Mouse (Mus musculus) olfactory bulb, adult 2 months (tissue): ENCODE data around the gene Olfr761. TPM values are rescaled to one million over a fixed set of nuclear protein-coding genes. Genes with fewer than 3 reads are reported as not detected.
"Not testable (repeated sequence)": the region's sequence is repeated elsewhere in the genome, so short reads cannot be mapped to it uniquely, and the experiment has no call there.

Source experiments
- H3K27ac ChIP-seq: fragments of 200-500 bp; 2 replicates; pipeline ENCODE4 v1.5.1; 2012; ENCODE audit warnings: low read depth, low read length; ENCODE audit not compliant: insufficient read depth
- H3K4me1 ChIP-seq: fragments of 200-500 bp; 2 replicates; pipeline ENCODE4 v1.6.1; 2012; ENCODE audit warnings: low read length; ENCODE audit not compliant: control insufficient read depth, insufficient read depth
- H3K4me3 ChIP-seq: fragments of 200-500 bp; 2 replicates; pipeline ENCODE4 v1.5.1; 2012; ENCODE audit warnings: mild to moderate bottlenecking, low read depth, low read length, moderate library complexity; ENCODE audit not compliant: insufficient read depth
- CTCF ChIP-seq: fragments of 200-500 bp; IDR thresholded peaks from 2 replicates; pipeline ENCODE4 v1.5.1; 2012; ENCODE audit warnings: low read depth, mild to moderate bottlenecking, low read length, moderate library complexity; ENCODE audit not compliant: insufficient read depth
- POLR2A ChIP-seq: fragments of 200-500 bp; IDR thresholded peaks from 2 replicates; pipeline ENCODE4 v1.6.1; 2012; ENCODE audit warnings: mild to moderate bottlenecking, low read depth, low read length, moderate library complexity; ENCODE audit not compliant: insufficient read depth
- WGBS: fragments of 180-500 bp; shearing (Covaris S2); methylation state at CpG from one replicate; pipeline ENCODE4 v1.1.7; 2018; 5-methylcytosine and 5-hydroxymethylcytosine counted together
- polyA plus RNA-seq: library from polyadenylated mRNA; stranded (reverse); fragments of >200 nt; gene quantifications from 2 replicates; pipeline ENCODE4 v1.2.4, GENCODE M21; 2012; ENCODE audit warnings: low replicate concordance; ENCODE audit not compliant: missing spikeins, insufficient read depth, insufficient read length

Olfr761 gene
- not detected in 2 replicates for polyA plus RNA-seq

DNA sequence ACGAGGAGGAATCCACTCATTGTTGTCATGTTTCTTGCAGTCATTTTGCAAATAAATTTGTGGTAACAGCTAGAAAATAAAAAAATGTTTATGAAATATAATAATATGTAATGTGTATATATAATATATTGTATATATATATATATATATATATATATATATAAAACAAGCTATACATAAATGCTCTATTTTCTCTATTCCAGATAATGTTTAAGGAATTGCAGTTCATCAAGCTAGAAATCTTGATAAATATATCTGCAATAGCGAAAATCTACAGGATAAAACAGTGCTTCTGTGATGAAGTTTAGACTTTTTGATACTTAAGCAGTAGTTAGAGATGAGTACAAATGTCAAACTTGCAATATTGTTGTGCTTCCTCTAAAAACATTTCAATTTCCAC, at the start of gene Olfr761:
Olfr761 (minus strand) TSS at position 101 of the 400 bp plus-strand sequence.
- H3K27ac ChIP-seq, result no peak within 1 kb of the TSS
- 66% methylated on average over 2 of the region's 2 CpGs for WGBS
- TF ChIP-seq CTCF (no peak), POLR2A (no peak)
- H3K4me1 ChIP-seq, result no peaks in the 10 kb centered on the region
- H3K4me3 ChIP-seq, result no peak within 1 kb of the TSS

GRCm38 (mm10) chr17:37995635-37996307, 42.9 kb upstream of the Olfr761 start:
- no peak overlapping the region for H3K4me3 ChIP-seq
- 68% methylated on average over 10 of the region's 10 CpGs for WGBS
- no peaks in the 10 kb centered on the region for H3K4me1 ChIP-seq
- no peak for TF ChIP-seq CTCF
- TF ChIP-seq POLR2A, result no peak
- no peak overlapping the region for H3K27ac ChIP-seq

DNA sequence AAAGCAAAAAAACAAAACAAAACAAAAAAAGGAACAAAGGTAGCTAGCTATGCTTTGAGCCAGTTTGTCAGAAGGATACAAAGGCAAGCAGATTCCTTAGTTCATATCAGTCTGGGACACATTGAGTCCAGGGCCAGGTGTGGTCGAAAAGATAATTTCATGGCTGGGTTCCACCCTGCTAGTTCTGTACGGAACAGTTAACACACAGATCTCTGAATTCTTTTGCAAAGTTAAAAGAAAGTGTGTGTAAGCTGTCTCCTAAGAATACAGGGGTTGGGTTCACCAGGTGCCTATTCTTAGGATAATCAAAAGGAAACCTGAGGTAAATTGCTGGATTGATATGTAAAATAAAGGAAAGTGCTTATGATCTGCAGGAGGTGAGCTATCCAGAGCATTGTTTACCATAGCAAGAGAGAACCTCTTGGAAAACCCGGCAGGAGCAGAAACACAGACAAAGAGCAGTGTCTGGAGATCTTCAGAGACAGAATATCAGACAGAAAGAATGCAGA, 37.6 kb upstream of the Olfr761 start:
- WGBS, result 41% methylated on average over 3 of the region's 3 CpGs
- no peak overlapping the region for H3K27ac ChIP-seq
- H3K4me3 ChIP-seq, result no peak overlapping the region
- no peaks in the 10 kb centered on the region for H3K4me1 ChIP-seq
- TF ChIP-seq POLR2A (no peak), CTCF (no peak)

GRCm38 (mm10) chr17:37973591-37973990, 20.7 kb upstream of the Olfr761 start:
- Histone ChIP-seq H3K4me3 (no peak overlapping the region), H3K27ac (no peak overlapping the region), H3K4me1 (no peaks in the 10 kb centered on the region)
- WGBS, result 87% methylated on average over 3 of the region's 3 CpGs
- TF ChIP-seq POLR2A, result no peak

DNA sequence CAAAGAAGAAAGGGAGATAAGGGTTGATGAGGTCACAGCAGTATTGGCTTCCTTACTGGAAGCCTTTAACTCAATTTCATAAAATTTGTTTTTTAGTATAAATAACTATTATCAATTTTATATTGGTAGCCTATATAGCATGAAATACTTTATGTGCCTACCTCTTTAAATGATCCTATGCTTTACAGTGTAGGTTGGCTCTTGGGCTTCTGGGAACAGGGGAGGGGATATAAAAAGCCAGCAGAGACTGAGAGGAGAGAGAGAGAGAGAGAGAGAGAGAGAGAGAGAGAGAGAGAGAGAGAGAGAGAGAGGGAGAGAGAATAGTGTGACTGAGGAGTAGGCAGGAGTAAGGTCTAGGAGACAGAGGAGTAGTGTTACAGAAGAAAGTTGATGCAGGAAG, 32.6 kb downstream of the Olfr761 start, which contains the start of gene Olfr128:
Olfr128 (plus strand) TSS at position 301 of the 400 bp plus-strand sequence.
- no peaks in the 10 kb centered on the region for H3K4me1 ChIP-seq
- TF ChIP-seq CTCF (no peak), POLR2A (no peak)
- no peak within 1 kb of the TSS for H3K27ac ChIP-seq
- no peak within 1 kb of the TSS for H3K4me3 ChIP-seq

- not testable (repeated sequence) for H3K4me1 ChIP-seq, H3K4me3 ChIP-seq, H3K27ac ChIP-seq
- 80% methylated on average over 8 of the region's 8 CpGs for WGBS
Observed at GRCm38 (mm10) chr17:37906821-37907220, 46.1 kb downstream of the Olfr761 start.

Other genes with a start within 250 kb of the Olfr761 start
- gene Olfr120, start 231.3 kb downstream of the Olfr761 start, polyA plus RNA-seq, result not detected in 2 replicates
- not detected in 2 replicates for gene Olfr121, start 204.2 kb downstream of the Olfr761 start, polyA plus RNA-seq
- gene Olfr122, start 184.5 kb downstream of the Olfr761 start, polyA plus RNA-seq, result not detected in 2 replicates
- not detected in 2 replicates for gene Olfr123, start 159.6 kb downstream of the Olfr761 start, polyA plus RNA-seq
- not detected in 2 replicates for gene Olfr124, start 153.2 kb downstream of the Olfr761 start, polyA plus RNA-seq
- gene Olfr125, start 120.1 kb downstream of the Olfr761 start, polyA plus RNA-seq, result not detected in 2 replicates
- gene Olfr126, start 105.6 kb downstream of the Olfr761 start, polyA plus RNA-seq, result not detected in 2 replicates
- not detected in 2 replicates for gene Olfr127, start 52.6 kb downstream of the Olfr761 start, polyA plus RNA-seq
- gene Olfr128, start 32.5 kb downstream of the Olfr761 start, polyA plus RNA-seq, result not detected in 2 replicates
- not detected in 2 replicates for gene Olfr129, start 107.0 kb upstream of the Olfr761 start, polyA plus RNA-seq
- gene Olfr130, start 110.8 kb upstream of the Olfr761 start, polyA plus RNA-seq, result not detected in 2 replicates
- gene Olfr131, start 135.6 kb upstream of the Olfr761 start, polyA plus RNA-seq, result not detected in 2 replicates
- gene Olfr132, start 181.4 kb upstream of the Olfr761 start, polyA plus RNA-seq, result not detected in 2 replicates
- gene Olfr133, start 192.2 kb upstream of the Olfr761 start, polyA plus RNA-seq, result not detected in 2 replicates
- not detected in 2 replicates for gene Olfr134, start 218.3 kb upstream of the Olfr761 start, polyA plus RNA-seq